Mouse (Mus musculus) liver, adult 2 months (tissue): Measurements from ENCODE around the gene Tlk1. TPM values are rescaled to one million over a fixed set of nuclear protein-coding genes. Genes with fewer than 3 reads are reported as not detected.
A peak's percentile ranks its signal among the peaks of the same experiment; 100 is the strongest.

Source experiments
- DNase-seq: peaks from one replicate; pipeline ENCODE4 v3.0.0-alpha.2; 2011; ENCODE audit warnings: low read depth, low spot score; ENCODE audit errors: extremely low read depth
- H3K27ac ChIP-seq: fragments of 200-500 bp; replicated peaks from 2 replicates; pipeline ENCODE4 v1.5.1; 2012; ENCODE audit warnings: low read depth, mild to moderate bottlenecking, control low read depth, inconsistent platforms, low read length; ENCODE audit not compliant: insufficient read depth
- H3K27me3 ChIP-seq: fragments of 200-500 bp; 2 replicates; pipeline ENCODE4 v1.6.1; 2012; ENCODE audit warnings: mild to moderate bottlenecking, moderate library complexity, low read length, inconsistent platforms; ENCODE audit not compliant: control insufficient read depth, insufficient read depth
- H3K36me3 ChIP-seq: fragments of 200-500 bp; 2 replicates; pipeline ENCODE4 v1.6.1; 2012; ENCODE audit warnings: low read length, inconsistent platforms; ENCODE audit not compliant: control insufficient read depth, insufficient read depth
- H3K4me1 ChIP-seq: fragments of 200-500 bp; 2 replicates; pipeline ENCODE4 v1.6.1; 2011; ENCODE audit warnings: low read length; ENCODE audit not compliant: control insufficient read depth, insufficient read depth
- H3K4me3 ChIP-seq: fragments of 200-500 bp; 2 replicates; pipeline ENCODE4 v1.5.1; 2011; ENCODE audit warnings: low read depth, mild to moderate bottlenecking, control low read depth, low read length, moderate library complexity; ENCODE audit not compliant: insufficient read depth
- H3K79me2 ChIP-seq: fragments of 200-500 bp; 2 replicates; pipeline ENCODE4 v1.6.1; 2012; ENCODE audit warnings: inconsistent platforms, mild to moderate bottlenecking, low read length, moderate library complexity; ENCODE audit not compliant: control insufficient read depth, insufficient read depth
- H3K9ac ChIP-seq: fragments of 200-500 bp; 2 replicates; pipeline ENCODE4 v1.6.1; 2012; ENCODE audit warnings: low read depth, mild to moderate bottlenecking, control low read depth, inconsistent platforms, low read length
- CTCF ChIP-seq: fragments of 200-500 bp; IDR thresholded peaks from 2 replicates; pipeline ENCODE4 v1.5.1; 2011; ENCODE audit warnings: low read depth, low read length, control low read depth
- POLR2A ChIP-seq: fragments of 200-500 bp; IDR thresholded peaks from 2 replicates; pipeline ENCODE4 v1.6.1; 2011; ENCODE audit warnings: low read length, control low read depth; ENCODE audit not compliant: insufficient read depth; ENCODE audit errors: extremely low read depth
- WGBS: fragments of 180-500 bp; shearing (Covaris S2); methylation state at CpG from one replicate; pipeline ENCODE4 v1.1.7; 2018; 5-methylcytosine and 5-hydroxymethylcytosine counted together
- polyA plus RNA-seq: library from polyadenylated mRNA; depleted of rRNA; stranded (reverse); fragments of >200 nt; gene quantifications from 2 replicates; pipeline ENCODE4 v1.2.3, GENCODE M21; 2012
- total RNA-seq: library from RNA; depleted of rRNA; stranded (reverse); fragments of >200 nt; gene quantifications from 2 replicates; pipeline ENCODE4 v1.2.3, GENCODE M21; 2014

The Tlk1 gene
- total and polyA plus RNA-seq, 2 experiments: 5.6 to 21.4 TPM

GRCm38 (mm10) chr2:70783504-70783903, 42.0 kb downstream of the Tlk1 start:
- Histone ChIP-seq H3K4me3 (no peak overlapping the region), H3K27ac (no peak overlapping the region), H3K79me2 (peaks cover 16% of the 10 kb centered on the region; the same call in 1 of the 2 replicates), H3K4me1 (no peaks in the 10 kb centered on the region), H3K36me3 (no peaks in the 10 kb centered on the region), H3K9ac (no peak overlapping the region), H3K27me3 (no peaks in the 10 kb centered on the region)
- 65% methylated on average over 8 of the region's 8 CpGs for WGBS
- no peak for TF ChIP-seq POLR2A
- TF ChIP-seq CTCF: no peak
- DNase-seq: no peak

DNA sequence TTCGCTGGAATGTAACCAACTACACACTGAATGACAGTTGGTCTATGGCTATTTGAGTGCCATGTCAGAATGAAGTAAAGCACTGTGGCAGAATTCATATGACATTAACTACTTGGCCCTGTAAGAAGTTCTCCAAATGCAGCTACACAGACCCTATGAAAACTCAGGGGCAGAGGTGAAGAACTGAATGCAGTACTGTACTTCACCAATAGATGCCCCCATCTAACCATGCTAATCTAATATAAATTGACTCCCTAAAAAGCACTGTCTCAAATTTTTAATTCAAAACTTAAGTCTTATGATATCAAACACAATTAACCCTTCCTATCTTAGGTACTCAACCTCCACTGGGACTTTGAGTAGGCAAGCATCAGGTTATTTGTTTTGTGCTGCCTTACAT, 45.9 kb downstream of the Tlk1 start:
- Histone ChIP-seq H3K4me3 (no peak overlapping the region), H3K79me2 (peaks cover 14% of the 10 kb centered on the region; the same call in 1 of the 2 replicates), H3K9ac (no peak overlapping the region), H3K27me3 (no peaks in the 10 kb centered on the region), H3K4me1 (peaks cover 4% of the 10 kb centered on the region; the same call in 1 of the 2 replicates), H3K27ac (no peak overlapping the region), H3K36me3 (no peaks in the 10 kb centered on the region)
- peak; percentile 30 for DNase-seq
- peak; percentile 31; the same call in 1 of the 2 replicates for TF ChIP-seq CTCF
- no peak for TF ChIP-seq POLR2A
- WGBS: 100% methylated on average over 1 of the region's 1 CpGs

- Histone ChIP-seq H3K36me3 (peaks cover 2% of the 10 kb centered on the region; the same call in 1 of the 2 replicates), H3K4me3 (no peak overlapping the region), H3K27ac (no peak overlapping the region), H3K9ac (no peak overlapping the region), H3K79me2 (peaks cover 13% of the 10 kb centered on the region), H3K27me3 (no peaks in the 10 kb centered on the region), H3K4me1 (peaks cover 5% of the 10 kb centered on the region; the same call in 1 of the 2 replicates)
- peak; percentile 63 for DNase-seq
- no peak for TF ChIP-seq CTCF
- TF ChIP-seq POLR2A: no peak
- 21% methylated on average over 2 of the region's 2 CpGs for WGBS
Observed at GRCm38 (mm10) chr2:70776744-70777143, 48.8 kb downstream of the Tlk1 start.

GRCm38 (mm10) chr2:70764734-70765133, 60.8 kb downstream of the Tlk1 start:
- Histone ChIP-seq H3K27me3 (no peaks in the 10 kb centered on the region), H3K36me3 (no peaks in the 10 kb centered on the region; the same call in 1 of the 2 replicates), H3K9ac (no peak overlapping the region), H3K4me1 (peaks cover 8% of the 10 kb centered on the region; the same call in 1 of the 2 replicates), H3K27ac (no peak overlapping the region), H3K4me3 (no peak overlapping the region), H3K79me2 (peaks cover 8% of the 10 kb centered on the region; the same call in 1 of the 2 replicates)
- WGBS: 28% methylated on average over 7 of the region's 7 CpGs
- DNase-seq: peak; percentile 69
- TF ChIP-seq CTCF (no peak), POLR2A (no peak)

- WGBS: 17% methylated on average over 1 of the region's 1 CpGs
- peaks cover 8% of the 10 kb centered on the region; the same call in 1 of the 2 replicates for H3K4me1 ChIP-seq
- peaks cover 4% of the 10 kb centered on the region; the same call in 1 of the 2 replicates for H3K79me2 ChIP-seq
- DNase-seq: no peak
- no peak overlapping the region for H3K27ac ChIP-seq
- TF ChIP-seq CTCF (no peak), POLR2A (no peak)
- H3K36me3 ChIP-seq: no peaks in the 10 kb centered on the region
- H3K4me3 ChIP-seq: no peak overlapping the region
- H3K9ac ChIP-seq: no peak overlapping the region
- H3K27me3 ChIP-seq: no peaks in the 10 kb centered on the region
Observed at GRCm38 (mm10) chr2:70762741-70763140, 62.8 kb downstream of the Tlk1 start.

GRCm38 (mm10) chr2:70752149-70752548, 73.4 kb downstream of the Tlk1 start:
- no peak overlapping the region for H3K4me3 ChIP-seq
- TF ChIP-seq CTCF: no peak
- no peak for TF ChIP-seq POLR2A
- no peaks in the 10 kb centered on the region for H3K4me1 ChIP-seq
- DNase-seq: no peak
- no peaks in the 10 kb centered on the region for H3K27me3 ChIP-seq
- H3K79me2 ChIP-seq: no peaks in the 10 kb centered on the region; the same call in 1 of the 2 replicates
- WGBS: 93% methylated on average over 5 of the region's 5 CpGs
- H3K36me3 ChIP-seq: peaks cover 25% of the 10 kb centered on the region
- H3K27ac ChIP-seq: no peak overlapping the region
- no peak overlapping the region for H3K9ac ChIP-seq
